Mouse (Mus musculus) C2C12 (cell line): Measurements from ENCODE around the gene Pigw.

Experiments
- CTCF ChIP-seq: IDR thresholded peaks from one replicate; pipeline ENCODE4 v1.5.1; 2011; ENCODE audit not compliant: control insufficient read depth, insufficient read depth, insufficient read length
- FOSL1 ChIP-seq: IDR thresholded peaks from one replicate; pipeline ENCODE4 v1.8.0; 2011; ENCODE audit warnings: mild to moderate bottlenecking, low read length; ENCODE audit not compliant: poor library complexity, insufficient read depth, severe bottlenecking
- MAX ChIP-seq: IDR thresholded peaks from one replicate; pipeline ENCODE4 v1.6.1; 2011; ENCODE audit warnings: mild to moderate bottlenecking, control low read depth
- MYOD1 ChIP-seq: IDR thresholded peaks from one replicate; pipeline ENCODE4 v1.6.1; 2011; ENCODE audit warnings: low read depth; ENCODE audit not compliant: control insufficient read depth, insufficient read length
- USF1 ChIP-seq: IDR thresholded peaks from one replicate; pipeline ENCODE4 v1.6.1; 2011; ENCODE audit warnings: low read depth, mild to moderate bottlenecking, control low read depth, moderate library complexity

DNA sequence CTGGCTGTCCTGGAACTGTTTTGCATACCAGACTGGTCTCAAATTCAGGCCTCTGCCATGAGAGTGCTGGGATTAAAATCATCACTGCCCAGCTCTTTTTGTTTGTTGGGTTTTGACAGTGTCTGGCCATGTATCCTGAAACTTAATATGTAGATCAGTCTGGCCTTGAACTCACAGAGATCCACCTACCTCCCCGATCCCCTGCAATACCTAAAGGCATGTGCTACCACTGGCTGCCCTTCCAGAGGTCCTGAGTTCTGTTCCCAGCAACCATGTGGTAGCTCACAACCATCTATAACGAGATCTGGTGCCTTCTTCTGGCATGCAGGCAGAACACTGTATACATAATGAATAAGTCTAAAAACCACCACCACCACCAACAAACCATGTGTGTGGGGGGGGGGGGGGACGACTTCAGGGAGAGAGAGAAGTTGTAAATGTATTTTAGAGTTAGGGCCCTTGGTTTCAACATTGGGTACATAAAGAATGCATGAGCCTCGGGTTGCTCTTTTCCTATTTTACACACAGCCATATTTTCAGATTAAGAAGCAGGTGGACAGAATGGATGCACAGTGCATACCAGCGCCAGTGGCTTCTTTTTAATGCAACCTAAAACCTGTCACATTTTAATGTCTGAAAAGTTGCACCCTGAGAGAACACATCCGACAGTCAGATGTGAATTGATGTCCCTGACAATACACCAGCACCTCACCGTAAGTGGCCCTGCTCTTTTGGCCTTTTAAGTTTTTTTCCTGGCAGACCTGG, 896 bp downstream of the Pigw start:
- TF ChIP-seq CTCF = no peak
- TF ChIP-seq USF1 = no peak
- TF ChIP-seq MYOD1 = no peak
- no peak for TF ChIP-seq MAX
- TF ChIP-seq FOSL1 = no peak
